Mouse (Mus musculus) heart, embryonic 11.5 days (tissue): Measurements from ENCODE around the gene Ptf1a. TPM values are rescaled to one million over a fixed set of nuclear protein-coding genes. Genes with fewer than 3 reads are reported as not detected.

Experiments
- ATAC-seq: fragments of 200-750 bp; cut with Nextera tagmentation; replicated peaks from 2 replicates; pipeline ENCODE4 v1.8.0; 2017; ENCODE audit warnings: moderate library complexity; ENCODE audit not compliant: insufficient number of reproducible peaks, low FRiP score, low TSS enrichment
- H3K27ac ChIP-seq: fragments of 300-500 bp; sonication (generic); 2 replicates; pipeline ENCODE4 v1.5.1; 2014; ENCODE audit warnings: mild to moderate bottlenecking, low read depth, low read length
- H3K27me3 ChIP-seq: fragments of 300-500 bp; sonication (generic); 2 replicates; pipeline ENCODE4 v1.6.1; 2014; ENCODE audit warnings: mild to moderate bottlenecking, low read length, mixed read lengths; ENCODE audit not compliant: control insufficient read depth, insufficient read depth
- H3K36me3 ChIP-seq: fragments of 300-500 bp; sonication (generic); 2 replicates; pipeline ENCODE4 v1.6.1; 2014; ENCODE audit warnings: mild to moderate bottlenecking, low read length, moderate library complexity, mixed read lengths; ENCODE audit not compliant: control insufficient read depth, insufficient read depth
- H3K4me1 ChIP-seq: fragments of 300-500 bp; sonication (generic); 2 replicates; pipeline ENCODE4 v1.6.1; 2014; ENCODE audit warnings: low read length; ENCODE audit not compliant: control insufficient read depth, insufficient read depth
- H3K4me2 ChIP-seq: fragments of 300-500 bp; sonication (generic); 2 replicates; pipeline ENCODE4 v1.6.1; 2014; ENCODE audit warnings: mild to moderate bottlenecking, moderate library complexity
- H3K4me3 ChIP-seq: fragments of 300-500 bp; sonication (generic); 2 replicates; pipeline ENCODE4 v1.5.1; 2014; ENCODE audit warnings: low read depth, low read length
- H3K9ac ChIP-seq: fragments of 300-500 bp; sonication (generic); 2 replicates; pipeline ENCODE4 v1.6.1; 2014; ENCODE audit warnings: mild to moderate bottlenecking, low read depth, low read length, moderate library complexity
- H3K9me3 ChIP-seq: fragments of 300-500 bp; sonication (generic); replicated peaks from 2 replicates; pipeline ENCODE4 v1.6.1; 2016; ENCODE audit warnings: low read length; ENCODE audit not compliant: control insufficient read depth
- WGBS: fragments of 180-500 bp; shearing (Covaris S2); extraction: QIAGEN DNeasy Blood & Tissue Kit; methylation state at CpG from one replicate; pipeline ENCODE4 v1.1.7; 2014; ENCODE audit not compliant: insufficient replicate concordance; 5-methylcytosine and 5-hydroxymethylcytosine counted together
- polyA plus RNA-seq: library from polyadenylated mRNA; unstranded; fragments of >200 nt; fragmentation: Nextera tagmentation; extraction: Ambion mirVana; gene quantifications from 2 replicates; pipeline ENCODE4 v1.2.1, GENCODE M21; 2014

Ptf1a gene
- polyA plus RNA-seq, 1 experiment from 2014 or later, result not detected

- 70% methylated on average over 3 of the region's 3 CpGs for WGBS
- Histone ChIP-seq H3K9ac (no peak overlapping the region), H3K4me1 (no peaks in the 10 kb centered on the region), H3K4me2 (no peak overlapping the region), H3K9me3 (no peaks in the 10 kb centered on the region), H3K27ac (no peak overlapping the region), H3K27me3 (no peaks in the 10 kb centered on the region), H3K36me3 (no peaks in the 10 kb centered on the region), H3K4me3 (no peak overlapping the region)
- ATAC-seq, result no peak
These were observed 44.8 kb downstream of the Ptf1a start for GRCm38 (mm10) chr2:19490262-19490661.

Other genes with a start within 250 kb of the Ptf1a start
- gene Armc3, start 246.4 kb upstream of the Ptf1a start, polyA plus RNA-seq, result 0.13 and 0.28 TPM in 2 replicates
- gene Msrb2, start 74.2 kb upstream of the Ptf1a start, polyA plus RNA-seq, result 27.1 and 32.7 TPM in 2 replicates
- gene 4921504E06Rik, start 108.3 kb downstream of the Ptf1a start, polyA plus RNA-seq, result not detected in 2 replicates
- 5.9 and 6.3 TPM in 2 replicates for gene Otud1, start 212.1 kb downstream of the Ptf1a start, polyA plus RNA-seq